Mouse (Mus musculus) hindbrain, embryonic 13.5 days (tissue): ENCODE measurements at regions not wholly inside any gene's neighbourhood (a gene's known extent, or its start where the extent isn't known, plus 50 kb on each side); places are given as distances from the start of the nearest gene placed in this dataset.

Source experiments
- ATAC-seq: fragments of 200-750 bp; cut with Nextera tagmentation; 2 replicates; pipeline ENCODE4 v1.8.0; 2017; ENCODE audit warnings: moderate TSS enrichment; ENCODE audit not compliant: low FRiP score
- H3K27ac ChIP-seq: fragments of 300-500 bp; sonication (generic); 2 replicates; pipeline ENCODE4 v1.5.1; 2015; ENCODE audit warnings: inconsistent platforms, mild to moderate bottlenecking, moderate library complexity
- H3K27me3 ChIP-seq: fragments of 300-500 bp; sonication (generic); 2 replicates; pipeline ENCODE4 v1.6.1; 2015; ENCODE audit warnings: mild to moderate bottlenecking, inconsistent platforms
- H3K36me3 ChIP-seq: fragments of 300-500 bp; sonication (generic); 2 replicates; pipeline ENCODE4 v1.6.1; 2015; ENCODE audit warnings: mild to moderate bottlenecking, inconsistent platforms
- H3K4me1 ChIP-seq: fragments of 300-500 bp; sonication (generic); replicated peaks from 2 replicates; pipeline ENCODE4 v1.6.1; 2015; ENCODE audit warnings: inconsistent platforms
- H3K4me2 ChIP-seq: fragments of 300-500 bp; sonication (generic); 2 replicates; pipeline ENCODE4 v1.6.1; 2015; ENCODE audit warnings: inconsistent platforms, mild to moderate bottlenecking, moderate library complexity
- H3K4me3 ChIP-seq: fragments of 300-500 bp; sonication (generic); 2 replicates; pipeline ENCODE4 v1.5.1; 2015; ENCODE audit warnings: mild to moderate bottlenecking, inconsistent platforms
- H3K9ac ChIP-seq: fragments of 300-500 bp; sonication (generic); 2 replicates; pipeline ENCODE4 v1.6.1; 2015; ENCODE audit warnings: mild to moderate bottlenecking, inconsistent platforms
- H3K9me3 ChIP-seq: fragments of 300-500 bp; sonication (generic); 2 replicates; pipeline ENCODE4 v1.6.1; 2016; ENCODE audit warnings: inconsistent platforms
- WGBS: fragments of 180-500 bp; shearing (Covaris S2); methylation state at CpG from one replicate; pipeline ENCODE4 v1.1.7; 2015; 5-methylcytosine and 5-hydroxymethylcytosine counted together

GRCm38 (mm10) chr8:30331201-30331600, 2883.7 kb downstream of the Poteg start:
- Histone ChIP-seq H3K9me3 (no peaks in the 10 kb centered on the region), H3K27ac (no peak overlapping the region), H3K36me3 (no peaks in the 10 kb centered on the region), H3K9ac (no peak overlapping the region), H3K4me2 (no peak overlapping the region), H3K4me1 (no peaks in the 10 kb centered on the region), H3K4me3 (no peak overlapping the region), H3K27me3 (no peaks in the 10 kb centered on the region)
- ATAC-seq: no peak

GRCm38 (mm10) chr8:30333352-30333751, 2885.9 kb downstream of the Poteg start:
- H3K4me2 ChIP-seq: no peak overlapping the region
- no peaks in the 10 kb centered on the region for H3K4me1 ChIP-seq
- no peaks in the 10 kb centered on the region for H3K36me3 ChIP-seq
- no peaks in the 10 kb centered on the region for H3K27me3 ChIP-seq
- H3K9ac ChIP-seq: no peak overlapping the region
- H3K9me3 ChIP-seq: no peaks in the 10 kb centered on the region
- H3K27ac ChIP-seq: no peak overlapping the region
- ATAC-seq: no peak
- 52% methylated on average over 3 of the region's 3 CpGs for WGBS
- H3K4me3 ChIP-seq: no peak overlapping the region

- no peak overlapping the region for H3K4me2 ChIP-seq
- ATAC-seq: no peak
- no peak overlapping the region for H3K9ac ChIP-seq
- no peaks in the 10 kb centered on the region for H3K36me3 ChIP-seq
- no peak overlapping the region for H3K4me3 ChIP-seq
- H3K27me3 ChIP-seq: no peaks in the 10 kb centered on the region
- no peak overlapping the region for H3K27ac ChIP-seq
- 87% methylated on average over 1 of the region's 1 CpGs for WGBS
- no peaks in the 10 kb centered on the region for H3K9me3 ChIP-seq
- no peaks in the 10 kb centered on the region for H3K4me1 ChIP-seq
These were observed 2912.0 kb downstream of the Poteg start for GRCm38 (mm10) chr8:30359464-30359863.

- H3K9me3 ChIP-seq: no peaks in the 10 kb centered on the region
- no peak for ATAC-seq
- no peak overlapping the region for H3K4me3 ChIP-seq
- no peak overlapping the region for H3K27ac ChIP-seq
- H3K9ac ChIP-seq: no peak overlapping the region
- no peaks in the 10 kb centered on the region for H3K27me3 ChIP-seq
- WGBS: 73% methylated on average over 2 of the region's 2 CpGs
- H3K36me3 ChIP-seq: no peaks in the 10 kb centered on the region
- H3K4me1 ChIP-seq: no peaks in the 10 kb centered on the region
- H3K4me2 ChIP-seq: no peak overlapping the region
These were observed 2918.3 kb downstream of the Poteg start for GRCm38 (mm10) chr8:30365721-30366120.

- Histone ChIP-seq H3K36me3 (no peaks in the 10 kb centered on the region), H3K9me3 (no peaks in the 10 kb centered on the region), H3K4me2 (no peak overlapping the region), H3K4me3 (no peak overlapping the region), H3K27ac (no peak overlapping the region), H3K9ac (no peak overlapping the region), H3K4me1 (no peaks in the 10 kb centered on the region), H3K27me3 (no peaks in the 10 kb centered on the region)
- 82% methylated on average over 2 of the region's 2 CpGs for WGBS
- ATAC-seq: no peak
These were observed 2944.5 kb downstream of the Poteg start for GRCm38 (mm10) chr8:30391936-30392335.

- ATAC-seq: no peak
- no peak overlapping the region for H3K4me3 ChIP-seq
- H3K4me2 ChIP-seq: no peak overlapping the region
- H3K36me3 ChIP-seq: no peaks in the 10 kb centered on the region
- H3K27me3 ChIP-seq: no peaks in the 10 kb centered on the region
- no peaks in the 10 kb centered on the region for H3K9me3 ChIP-seq
- H3K4me1 ChIP-seq: no peaks in the 10 kb centered on the region
- H3K9ac ChIP-seq: no peak overlapping the region
- WGBS: 63% methylated on average over 2 of the region's 2 CpGs
- no peak overlapping the region for H3K27ac ChIP-seq
These were observed 2989.1 kb upstream of the 5930422O12Rik start for GRCm38 (mm10) chr8:30439423-30439822.

GRCm38 (mm10) chr8:30441821-30442220, 2986.7 kb upstream of the 5930422O12Rik start:
- H3K27me3 ChIP-seq: no peaks in the 10 kb centered on the region
- H3K36me3 ChIP-seq: no peaks in the 10 kb centered on the region
- no peaks in the 10 kb centered on the region for H3K4me1 ChIP-seq
- H3K4me3 ChIP-seq: no peak overlapping the region
- no peak overlapping the region for H3K4me2 ChIP-seq
- no peak overlapping the region for H3K9ac ChIP-seq
- H3K27ac ChIP-seq: no peak overlapping the region
- no peaks in the 10 kb centered on the region for H3K9me3 ChIP-seq
- ATAC-seq: no peak
- WGBS: 84% methylated on average over 1 of the region's 1 CpGs

GRCm38 (mm10) chr8:30443874-30444273, 2984.6 kb upstream of the 5930422O12Rik start:
- Histone ChIP-seq H3K9me3 (no peaks in the 10 kb centered on the region), H3K4me1 (no peaks in the 10 kb centered on the region), H3K4me3 (no peak overlapping the region), H3K27ac (no peak overlapping the region), H3K4me2 (no peak overlapping the region), H3K36me3 (no peaks in the 10 kb centered on the region), H3K27me3 (no peaks in the 10 kb centered on the region), H3K9ac (no peak overlapping the region)
- no peak for ATAC-seq
- WGBS: 75% methylated on average over 2 of the region's 2 CpGs

GRCm38 (mm10) chr8:30444274-30444673, 2984.2 kb upstream of the 5930422O12Rik start:
- H3K36me3 ChIP-seq: no peaks in the 10 kb centered on the region
- no peak for ATAC-seq
- no peak overlapping the region for H3K9ac ChIP-seq
- H3K27me3 ChIP-seq: no peaks in the 10 kb centered on the region
- no peak overlapping the region for H3K27ac ChIP-seq
- WGBS: 93% methylated on average over 4 of the region's 4 CpGs
- H3K9me3 ChIP-seq: no peaks in the 10 kb centered on the region
- no peak overlapping the region for H3K4me2 ChIP-seq
- no peak overlapping the region for H3K4me3 ChIP-seq
- H3K4me1 ChIP-seq: no peaks in the 10 kb centered on the region

- Histone ChIP-seq H3K9me3 (no peaks in the 10 kb centered on the region), H3K27ac (no peak overlapping the region), H3K4me2 (no peak overlapping the region), H3K4me3 (no peak overlapping the region), H3K9ac (no peak overlapping the region), H3K36me3 (no peaks in the 10 kb centered on the region), H3K27me3 (no peaks in the 10 kb centered on the region), H3K4me1 (no peaks in the 10 kb centered on the region)
- WGBS: 77% methylated on average over 4 of the region's 4 CpGs
- ATAC-seq: no peak
These were observed 2970.4 kb upstream of the 5930422O12Rik start for GRCm38 (mm10) chr8:30458136-30458535.

GRCm38 (mm10) chr8:30482956-30483355, 2945.6 kb upstream of the 5930422O12Rik start:
- H3K27ac ChIP-seq: no peak overlapping the region
- 0 out of 2 replicates have a peak, but pooled peaks cover 3% of the 10 kb centered on the region for H3K4me1 ChIP-seq
- H3K27me3 ChIP-seq: no peaks in the 10 kb centered on the region
- H3K9ac ChIP-seq: no peak overlapping the region
- 34% methylated on average over 3 of the region's 3 CpGs for WGBS
- H3K4me3 ChIP-seq: no peak overlapping the region
- H3K9me3 ChIP-seq: 0 out of 2 replicates have a peak, but pooled peaks cover 6% of the 10 kb centered on the region
- no peak overlapping the region for H3K4me2 ChIP-seq
- H3K36me3 ChIP-seq: no peaks in the 10 kb centered on the region
- no peak for ATAC-seq

GRCm38 (mm10) chr8:30494851-30495355, 2933.6 kb upstream of the 5930422O12Rik start:
- no peaks in the 10 kb centered on the region for H3K9me3 ChIP-seq
- H3K27ac ChIP-seq: no peak overlapping the region
- no peak overlapping the region for H3K9ac ChIP-seq
- no peak for ATAC-seq
- WGBS: 53% methylated on average over 6 of the region's 6 CpGs
- H3K27me3 ChIP-seq: no peaks in the 10 kb centered on the region
- no peaks in the 10 kb centered on the region for H3K4me1 ChIP-seq
- H3K4me3 ChIP-seq: no peak overlapping the region
- H3K36me3 ChIP-seq: no peaks in the 10 kb centered on the region
- no peak overlapping the region for H3K4me2 ChIP-seq

GRCm38 (mm10) chr8:30502164-30502563, 2926.3 kb upstream of the 5930422O12Rik start:
- 84% methylated on average over 2 of the region's 2 CpGs for WGBS

More at GRCm38 (mm10) chr8:30502164-30502563, 2926.3 kb upstream of the 5930422O12Rik start:
- H3K27me3 ChIP-seq: no peaks in the 10 kb centered on the region
- H3K27ac ChIP-seq: no peak overlapping the region
- no peak overlapping the region for H3K4me3 ChIP-seq
- no peak for ATAC-seq
- no peaks in the 10 kb centered on the region for H3K4me1 ChIP-seq
- no peaks in the 10 kb centered on the region for H3K36me3 ChIP-seq
- H3K4me2 ChIP-seq: no peak overlapping the region
- H3K9me3 ChIP-seq: no peaks in the 10 kb centered on the region
- H3K9ac ChIP-seq: no peak overlapping the region
